Mouse (Mus musculus): ENCODE data around the gene Neurod2. TPM values are rescaled to one million over a fixed set of nuclear protein-coding genes. Genes with fewer than 3 reads are reported as not detected.

Gene Neurod2
- polyA plus RNA-seq, 1 experiment = not detected

- Histone ChIP-seq H3K4me3 (replicated peaks; ENCODE audit: control insufficient read depth, low read depth, low read length) (no peak overlapping the region), H3K27ac (ENCODE audit: control insufficient read depth, insufficient read depth, low read depth, low read length, poor library complexity) (no peak overlapping the region), H3K4me1 (ENCODE audit: control insufficient read depth, insufficient read depth, low read length) (no peaks in the 10 kb centered on the region)
- TF ChIP-seq CTCF (IDR thresholded peaks at IDR 0.05; ENCODE audit: control insufficient read depth, insufficient read depth, low read length) = no peak
- TF ChIP-seq POLR2A (IDR thresholded peaks at IDR 0.05; ENCODE audit: borderline replicate concordance, control insufficient read depth, low read depth, low read length) = no peak
- WGBS = 13% methylated on average over 12 of the region's 12 CpGs
These were observed 9.1 kb downstream of the Neurod2 start for GRCm38 (mm10) chr11:98320381-98320780.

GRCm38 (mm10) chr11:98319944-98320343 is 9.5 kb downstream of the Neurod2 start:
- Histone ChIP-seq H3K4me3 (replicated peaks; ENCODE audit: control insufficient read depth, low read depth, low read length) (no peak overlapping the region), H3K27ac (ENCODE audit: control insufficient read depth, insufficient read depth, low read depth, low read length, poor library complexity) (no peak overlapping the region), H3K4me1 (ENCODE audit: control insufficient read depth, insufficient read depth, low read length) (no peaks in the 10 kb centered on the region)
- TF ChIP-seq POLR2A (IDR thresholded peaks at IDR 0.05; ENCODE audit: borderline replicate concordance, control insufficient read depth, low read depth, low read length) = no peak
- TF ChIP-seq CTCF (IDR thresholded peaks at IDR 0.05; ENCODE audit: control insufficient read depth, insufficient read depth, low read length) = no peak
- WGBS = 17% methylated on average over 2 of the region's 2 CpGs

- no peak for TF ChIP-seq CTCF (IDR thresholded peaks at IDR 0.05; ENCODE audit: control insufficient read depth, insufficient read depth, low read length)
- TF ChIP-seq POLR2A (IDR thresholded peaks at IDR 0.05; ENCODE audit: borderline replicate concordance, control insufficient read depth, low read depth, low read length) = no peak
- Histone ChIP-seq H3K27ac (ENCODE audit: control insufficient read depth, insufficient read depth, low read depth, low read length, poor library complexity) (no peak overlapping the region), H3K4me3 (replicated peaks; ENCODE audit: control insufficient read depth, low read depth, low read length) (no peak overlapping the region), H3K4me1 (ENCODE audit: control insufficient read depth, insufficient read depth, low read length) (no peaks in the 10 kb centered on the region)
- WGBS = 11% methylated on average over 4 of the region's 4 CpGs
These were observed 9.9 kb downstream of the Neurod2 start for GRCm38 (mm10) chr11:98319544-98319943.

GRCm38 (mm10) chr11:98319120-98319519 is 10.3 kb downstream of the Neurod2 start:
- 4% methylated on average over 15 of the region's 15 CpGs for WGBS
- H3K27ac ChIP-seq (ENCODE audit: control insufficient read depth, insufficient read depth, low read depth, low read length, poor library complexity) = no peak overlapping the region

GRCm38 (mm10) chr11:98318421-98319116 is 10.9 kb downstream of the Neurod2 start:
- 4% methylated on average over 14 of the region's 14 CpGs for WGBS
- TF ChIP-seq CTCF (IDR thresholded peaks at IDR 0.05; ENCODE audit: control insufficient read depth, insufficient read depth, low read length) (no peak), POLR2A (IDR thresholded peaks at IDR 0.05; ENCODE audit: borderline replicate concordance, control insufficient read depth, low read depth, low read length) (no peak)

More at GRCm38 (mm10) chr11:98319120-98319519, 10.3 kb downstream of the Neurod2 start:
- TF ChIP-seq CTCF (IDR thresholded peaks at IDR 0.05; ENCODE audit: control insufficient read depth, insufficient read depth, low read length) = no peak
- Histone ChIP-seq H3K4me3 (replicated peaks; ENCODE audit: control insufficient read depth, low read depth, low read length) (no peak overlapping the region), H3K4me1 (ENCODE audit: control insufficient read depth, insufficient read depth, low read length) (no peaks in the 10 kb centered on the region)

GRCm38 (mm10) chr11:98317479-98317878 is 12.0 kb downstream of the Neurod2 start:
- WGBS = 8% methylated on average over 7 of the region's 7 CpGs

More at GRCm38 (mm10) chr11:98318421-98319116, 10.9 kb downstream of the Neurod2 start:
- H3K4me1 ChIP-seq (ENCODE audit: control insufficient read depth, insufficient read depth, low read length) = no peaks in the 10 kb centered on the region
- no peak overlapping the region for H3K27ac ChIP-seq (ENCODE audit: control insufficient read depth, insufficient read depth, low read depth, low read length, poor library complexity)
- no peak overlapping the region for H3K4me3 ChIP-seq (replicated peaks; ENCODE audit: control insufficient read depth, low read depth, low read length)

GRCm38 (mm10) chr11:98313790-98314323 is 15.6 kb downstream of the Neurod2 start:
- 2% methylated on average over 26 of the region's 26 CpGs for WGBS
- TF ChIP-seq CTCF (IDR thresholded peaks at IDR 0.05; ENCODE audit: control insufficient read depth, insufficient read depth, low read length) (no peak), POLR2A (IDR thresholded peaks at IDR 0.05; ENCODE audit: borderline replicate concordance, control insufficient read depth, low read depth, low read length) (no peak)
- Histone ChIP-seq H3K4me3 (replicated peaks; ENCODE audit: control insufficient read depth, low read depth, low read length) (no peak overlapping the region), H3K27ac (ENCODE audit: control insufficient read depth, insufficient read depth, low read depth, low read length, poor library complexity) (no peak overlapping the region), H3K4me1 (ENCODE audit: control insufficient read depth, insufficient read depth, low read length) (no peaks in the 10 kb centered on the region)

More at GRCm38 (mm10) chr11:98317479-98317878, 12.0 kb downstream of the Neurod2 start:
- H3K4me1 ChIP-seq (ENCODE audit: control insufficient read depth, insufficient read depth, low read length) = no peaks in the 10 kb centered on the region
- H3K4me3 ChIP-seq (replicated peaks; ENCODE audit: control insufficient read depth, low read depth, low read length) = no peak overlapping the region
- no peak overlapping the region for H3K27ac ChIP-seq (ENCODE audit: control insufficient read depth, insufficient read depth, low read depth, low read length, poor library complexity)
- TF ChIP-seq CTCF (IDR thresholded peaks at IDR 0.05; ENCODE audit: control insufficient read depth, insufficient read depth, low read length) (no peak), POLR2A (IDR thresholded peaks at IDR 0.05; ENCODE audit: borderline replicate concordance, control insufficient read depth, low read depth, low read length) (no peak)

- 24% methylated on average over 10 of the region's 10 CpGs for WGBS
- Histone ChIP-seq H3K27ac (ENCODE audit: control insufficient read depth, insufficient read depth, low read depth, low read length, poor library complexity) (no peak overlapping the region), H3K4me3 (replicated peaks; ENCODE audit: control insufficient read depth, low read depth, low read length) (no peak overlapping the region), H3K4me1 (ENCODE audit: control insufficient read depth, insufficient read depth, low read length) (no peaks in the 10 kb centered on the region)
- TF ChIP-seq POLR2A (IDR thresholded peaks at IDR 0.05; ENCODE audit: borderline replicate concordance, control insufficient read depth, low read depth, low read length) (no peak), CTCF (IDR thresholded peaks at IDR 0.05; ENCODE audit: control insufficient read depth, insufficient read depth, low read length) (no peak)
These were observed 30.8 kb downstream of the Neurod2 start for GRCm38 (mm10) chr11:98298484-98299205.

Measured in bone marrow, adult 2 months (tissue).